Mouse (Mus musculus): ENCODE results near the gene Lancl1. TPM values are rescaled to one million over a fixed set of nuclear protein-coding genes. Genes with fewer than 3 reads are reported as not detected.

Gene Lancl1
- 10 to 100 TPM; 31.4 to 37.4 TPM for total RNA-seq (2021)
- long read RNA-seq, experiment 1, full-length matches to known transcripts: 22 of 29 reads
- long read RNA-seq, experiment 1, partial matches to known transcripts: 4 of 29 reads
- long read RNA-seq, experiment 1, other reads (novel, unspliced or antisense): 3 of 29 reads
- long read RNA-seq, experiment 2, full-length matches to known transcripts: 14 of 29 reads
- long read RNA-seq, experiment 2, partial matches to known transcripts: 4 of 29 reads
- long read RNA-seq, experiment 2, other reads (novel, unspliced or antisense): 11 of 29 reads

DNA sequence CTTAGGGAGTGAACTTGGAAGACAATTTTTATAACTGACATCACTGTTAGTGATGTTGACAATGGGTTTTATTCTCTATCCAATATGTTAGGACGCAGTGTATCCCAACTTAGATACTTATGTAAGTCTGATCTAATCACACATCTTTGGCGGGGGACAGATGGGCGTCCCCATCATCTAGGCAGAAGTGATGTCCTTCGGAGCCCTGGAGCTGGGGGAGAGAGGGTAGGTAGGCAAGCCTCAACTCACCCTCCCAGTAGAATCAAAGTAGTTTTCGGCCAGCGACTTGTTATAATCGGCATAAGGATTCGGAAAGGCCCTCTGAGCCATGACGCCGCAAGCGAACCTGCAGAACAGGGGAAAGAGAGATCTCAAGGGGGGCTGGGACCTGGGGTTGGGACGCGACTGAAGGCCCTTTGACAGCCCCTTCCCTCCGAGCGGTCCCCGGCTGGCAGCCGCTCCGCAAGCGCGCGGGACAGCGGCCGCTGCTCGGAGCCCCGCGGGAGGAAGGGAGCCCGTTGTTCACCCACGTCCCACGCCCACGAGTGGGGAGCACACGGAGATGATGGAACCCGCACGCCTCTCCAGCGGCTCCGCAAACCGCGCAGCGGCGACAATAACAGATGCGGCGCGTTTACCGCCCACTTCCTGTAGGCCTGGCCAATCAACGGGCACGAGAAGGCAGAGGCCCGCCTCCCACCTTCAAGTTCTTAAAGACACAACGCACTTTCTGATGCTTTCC lies at the start of gene Lancl1:
TSS of gene Lancl1 (minus strand) at position 627 of the 742 bp plus-strand sequence.
- peak within 1 kb of the TSS; percentile 99 for H3K4me3 ChIP-seq
- intact Hi-C loops (cut with DNase I): loop anchor here (10.0 kb wide), 2 partner anchors 334 to 1854 kb away; partner anchors contain the start of genes Idh1, Pikfyve and Rpe
- peak within 1 kb of the TSS; percentile 87 for H3K27ac ChIP-seq
- DNase-seq: peak; percentile 93
- no peak for TF ChIP-seq CTCF (IDR thresholded peaks at IDR 0.05)

DNA sequence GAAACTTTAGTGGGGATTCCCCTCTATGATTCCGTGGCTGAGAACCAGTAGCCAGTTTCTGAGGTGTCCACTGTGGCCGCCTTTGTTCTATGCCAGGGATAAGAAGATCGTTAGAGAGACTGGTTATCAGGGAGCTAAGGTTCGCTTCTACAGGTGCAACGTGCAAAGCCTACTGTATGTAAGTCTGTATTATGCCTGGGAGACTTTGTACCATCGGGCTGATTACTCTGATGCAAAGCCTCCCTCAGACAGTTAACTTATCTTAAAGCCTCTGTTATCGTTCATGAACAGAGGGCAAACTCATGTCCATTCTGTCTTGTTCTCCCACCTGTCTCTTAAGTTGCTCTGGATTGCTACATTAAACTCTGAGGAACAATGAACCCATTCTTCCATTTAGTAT lies 40.5 kb upstream of the Lancl1 start:
- no peak for DNase-seq
- no peak overlapping the region for H3K4me3 ChIP-seq

GRCm38 (mm10) chr1:67078666-67079065 lies 40.0 kb upstream of the Lancl1 start:
- DNase-seq: no peak
- intact Hi-C loops (cut with DNase I): no loop called here
- TF ChIP-seq CTCF (IDR thresholded peaks at IDR 0.05): no peak
- H3K27ac ChIP-seq: no peak overlapping the region
- no peak overlapping the region for H3K4me3 ChIP-seq

More for the DNA sequence above, 40.5 kb upstream of the Lancl1 start:
- TF ChIP-seq CTCF (IDR thresholded peaks at IDR 0.05): no peak
- intact Hi-C loops (cut with DNase I): no loop called here
- no peak overlapping the region for H3K27ac ChIP-seq

DNA sequence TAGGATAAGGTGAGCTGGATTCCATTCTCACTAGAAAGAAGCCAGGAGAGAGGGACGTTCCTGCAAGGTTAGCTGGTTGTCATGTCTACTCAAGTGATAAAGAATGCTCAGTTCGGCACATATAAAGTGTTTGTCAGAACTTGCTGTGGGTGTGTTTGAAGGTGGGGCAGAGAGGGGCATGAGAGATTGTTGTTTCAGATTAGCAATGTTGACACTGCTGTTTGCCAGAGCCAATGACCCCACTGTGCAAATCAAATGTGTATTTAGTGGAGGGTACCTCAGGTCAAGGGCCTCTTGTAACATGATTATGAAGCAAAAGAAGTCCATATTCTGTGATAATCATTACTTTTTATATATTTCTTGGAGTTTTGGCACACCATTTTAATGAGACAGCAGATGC lies 39.1 kb upstream of the Lancl1 start:
- no peak for TF ChIP-seq CTCF (IDR thresholded peaks at IDR 0.05)
- Histone ChIP-seq H3K4me3 (no peak overlapping the region), H3K27ac (no peak overlapping the region)
- DNase-seq: no peak
- intact Hi-C loops (cut with DNase I): no loop called here

DNA sequence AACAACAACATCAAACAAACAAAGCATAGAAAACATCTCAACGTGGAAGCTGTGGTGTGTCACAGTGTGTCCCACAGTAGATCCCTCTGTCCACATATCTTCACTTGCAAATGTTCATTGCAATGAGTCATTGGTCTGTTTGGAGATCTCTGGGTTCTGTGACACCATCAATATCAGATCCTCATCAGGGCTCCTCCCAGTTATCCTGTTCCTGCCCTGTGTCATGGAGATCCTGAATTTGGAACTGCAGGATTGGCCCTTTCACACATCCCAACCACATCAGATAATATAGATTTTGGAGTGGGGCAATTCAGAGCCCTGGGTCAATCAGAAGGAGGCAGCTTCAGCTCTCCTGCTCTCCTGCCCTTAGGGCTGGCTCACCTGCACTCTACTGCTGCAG lies 28.9 kb upstream of the Lancl1 start:
- intact Hi-C loops (cut with DNase I): no loop called here
- no peak for TF ChIP-seq CTCF (IDR thresholded peaks at IDR 0.05)
- DNase-seq: no peak
- Histone ChIP-seq H3K4me3 (no peak overlapping the region), H3K27ac (no peak overlapping the region)

DNA sequence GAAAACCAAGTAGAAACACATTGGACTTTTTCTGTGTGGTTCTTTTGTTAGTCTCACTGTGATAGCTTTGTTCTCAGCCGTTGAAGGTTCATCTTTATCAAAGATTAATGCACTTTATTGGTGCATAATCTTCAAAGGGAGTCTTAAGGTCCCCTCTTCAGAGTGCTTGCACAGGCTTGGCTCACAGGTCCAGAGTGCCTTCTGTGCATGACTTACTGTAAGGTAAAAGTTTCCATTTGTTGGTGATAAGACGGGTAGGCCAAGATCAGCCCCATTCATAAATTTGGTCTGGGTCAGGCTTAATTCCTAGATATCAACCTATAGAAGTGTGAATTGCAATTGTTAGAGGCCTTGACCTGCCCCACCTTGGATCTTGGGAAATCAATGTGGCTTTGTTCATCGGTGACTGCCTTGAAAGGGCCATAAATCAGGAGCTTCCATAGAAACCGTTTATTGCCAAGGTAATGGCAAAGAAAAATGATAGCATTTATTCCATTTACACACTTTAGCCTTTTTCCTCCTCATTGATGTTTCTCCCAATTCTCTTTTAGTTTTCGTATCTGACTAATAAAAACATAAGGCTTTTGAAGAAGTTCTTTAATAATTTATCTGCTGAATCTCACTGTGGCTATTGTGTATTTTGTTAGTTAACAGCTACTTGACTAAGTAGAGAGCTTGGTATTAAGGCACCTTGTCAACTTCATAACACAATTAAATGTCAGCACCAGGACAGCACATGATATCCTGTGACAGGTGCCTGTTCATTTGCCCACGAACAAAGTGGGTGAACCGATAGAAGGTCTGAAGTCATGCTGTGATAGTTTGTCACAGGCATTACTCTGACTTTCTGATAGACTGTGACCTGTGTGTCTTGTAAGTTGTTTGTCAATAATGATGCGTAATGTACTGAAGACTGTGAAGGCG lies 26.9 kb upstream of the Lancl1 start:
- intact Hi-C loops (cut with DNase I): no loop called here
- DNase-seq: no peak
- Histone ChIP-seq H3K4me3 (no peak overlapping the region), H3K27ac (no peak overlapping the region)
- no peak for TF ChIP-seq CTCF (IDR thresholded peaks at IDR 0.05)

- DNase-seq: peak; percentile 59
- peak; percentile 89 for TF ChIP-seq CTCF (IDR thresholded peaks at IDR 0.05)
- H3K27ac ChIP-seq: no peak overlapping the region
- no peak overlapping the region for H3K4me3 ChIP-seq
- intact Hi-C loops (cut with DNase I): no loop called here
Observed at GRCm38 (mm10) chr1:67061456-67062085, 22.9 kb upstream of the Lancl1 start.

- DNase-seq: no peak
- no peak overlapping the region for H3K4me3 ChIP-seq
- H3K27ac ChIP-seq: no peak overlapping the region
- intact Hi-C loops (cut with DNase I): no loop called here
- no peak for TF ChIP-seq CTCF (IDR thresholded peaks at IDR 0.05)
Observed at GRCm38 (mm10) chr1:67055816-67056215, 17.1 kb upstream of the Lancl1 start.

DNA sequence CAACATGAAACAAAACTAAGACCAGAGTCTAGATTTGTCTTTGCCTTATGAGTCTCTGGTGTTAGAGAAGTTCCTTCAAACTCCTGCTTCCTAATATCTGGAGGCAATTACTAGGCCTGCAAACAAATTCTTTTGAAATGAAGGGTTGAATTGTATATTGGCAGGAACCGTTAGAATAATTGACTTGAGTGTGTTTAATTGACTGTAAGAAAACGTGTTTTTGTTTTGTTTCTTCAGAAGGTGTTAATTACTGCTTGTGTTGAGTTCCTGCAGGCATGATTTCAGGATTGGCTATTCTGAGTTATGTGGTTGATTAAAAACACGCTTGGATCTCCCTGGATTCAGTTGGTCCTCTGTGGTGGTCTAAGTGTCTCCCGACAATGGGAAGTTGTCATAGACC lies 14.0 kb upstream of the Lancl1 start:
- no peak overlapping the region for H3K4me3 ChIP-seq
- no peak for TF ChIP-seq CTCF (IDR thresholded peaks at IDR 0.05)
- no peak for DNase-seq
- H3K27ac ChIP-seq: no peak overlapping the region
- intact Hi-C loops (cut with DNase I): no loop called here

GRCm38 (mm10) chr1:67049600-67049999 lies 10.9 kb upstream of the Lancl1 start:
- no peak overlapping the region for H3K27ac ChIP-seq
- intact Hi-C loops (cut with DNase I): no loop called here
- DNase-seq: no peak
- TF ChIP-seq CTCF (IDR thresholded peaks at IDR 0.05): no peak
- H3K4me3 ChIP-seq: no peak overlapping the region

DNA sequence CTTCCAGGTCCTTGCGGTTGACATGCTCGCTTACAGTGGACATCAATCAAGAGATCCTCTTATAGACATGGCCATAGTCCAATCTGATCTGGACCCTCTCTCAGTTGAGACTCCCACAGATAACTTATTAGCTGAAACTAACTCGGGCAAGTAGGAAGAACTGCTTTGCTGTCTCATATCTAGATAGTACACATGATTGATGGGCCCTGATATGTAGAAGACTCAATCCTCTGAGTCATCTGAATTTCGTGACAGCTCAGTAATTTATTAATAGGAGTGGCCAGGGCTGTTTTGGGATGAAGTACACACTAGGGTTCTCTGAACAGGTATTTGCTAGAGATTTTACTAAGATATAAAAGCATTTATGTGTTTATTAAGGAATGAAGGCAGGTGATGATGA lies 10.0 kb upstream of the Lancl1 start:
- H3K4me3 ChIP-seq: no peak overlapping the region
- intact Hi-C loops (cut with DNase I): no loop called here
- no peak for DNase-seq
- no peak overlapping the region for H3K27ac ChIP-seq
- TF ChIP-seq CTCF (IDR thresholded peaks at IDR 0.05): no peak

DNA sequence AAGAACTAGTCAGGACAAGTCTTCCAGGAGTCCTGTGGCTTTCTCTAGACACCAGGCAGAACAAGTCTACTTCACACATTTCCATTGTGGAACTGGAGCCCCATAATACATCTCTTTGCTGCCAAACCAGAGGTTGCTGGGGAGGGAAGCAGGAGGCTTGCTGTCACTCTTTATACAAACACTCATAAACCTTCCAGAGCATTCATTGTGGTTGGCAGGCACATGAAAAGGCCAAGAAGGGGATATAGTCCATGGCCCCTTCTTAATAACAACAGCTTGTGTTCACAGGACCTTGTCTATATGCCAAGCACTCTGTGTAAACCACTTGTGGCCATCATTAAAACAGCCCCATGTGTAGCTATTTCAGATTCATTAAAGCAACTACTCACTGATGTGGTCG lies 6.4 kb upstream of the Lancl1 start:
- TF ChIP-seq CTCF (IDR thresholded peaks at IDR 0.05): no peak
- no peak for DNase-seq
- Histone ChIP-seq H3K4me3 (no peak overlapping the region), H3K27ac (no peak overlapping the region)
- intact Hi-C loops (cut with DNase I): no loop called here

Measured in gastrocnemius, adult 2 months (tissue).